Mouse (Mus musculus) left cerebral cortex, adult 9 months (tissue): Measurements from ENCODE around the gene Sh2b3.

Source experiments
- DNase-seq, 2 experiments: peaks; one replicate each; pipeline ENCODE4 v3.0.0; 2022; ENCODE audit warnings: low spot score in 2 of 2

Sh2b3 gene

DNA sequence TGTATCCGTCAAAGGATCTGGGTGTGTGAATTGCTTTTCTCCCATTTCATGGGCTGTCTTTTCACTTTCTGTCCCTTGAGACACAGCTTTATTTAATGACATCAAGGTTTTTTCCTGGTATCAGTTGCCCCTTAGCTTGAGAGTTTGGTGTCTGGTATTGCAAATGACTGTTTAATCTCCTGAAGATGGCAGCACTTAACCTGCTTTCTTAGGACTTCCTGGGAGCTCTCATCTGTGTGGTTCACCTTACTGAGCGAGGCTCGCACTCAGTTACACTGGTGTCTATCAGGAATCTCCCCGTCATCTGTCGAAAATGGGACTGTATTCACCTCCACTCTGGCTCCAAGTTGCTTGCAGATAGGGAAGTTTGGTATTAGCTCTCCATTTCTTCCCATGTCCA, 46.4 kb downstream of the Sh2b3 start:
- DNase-seq, result no peak

DNA sequence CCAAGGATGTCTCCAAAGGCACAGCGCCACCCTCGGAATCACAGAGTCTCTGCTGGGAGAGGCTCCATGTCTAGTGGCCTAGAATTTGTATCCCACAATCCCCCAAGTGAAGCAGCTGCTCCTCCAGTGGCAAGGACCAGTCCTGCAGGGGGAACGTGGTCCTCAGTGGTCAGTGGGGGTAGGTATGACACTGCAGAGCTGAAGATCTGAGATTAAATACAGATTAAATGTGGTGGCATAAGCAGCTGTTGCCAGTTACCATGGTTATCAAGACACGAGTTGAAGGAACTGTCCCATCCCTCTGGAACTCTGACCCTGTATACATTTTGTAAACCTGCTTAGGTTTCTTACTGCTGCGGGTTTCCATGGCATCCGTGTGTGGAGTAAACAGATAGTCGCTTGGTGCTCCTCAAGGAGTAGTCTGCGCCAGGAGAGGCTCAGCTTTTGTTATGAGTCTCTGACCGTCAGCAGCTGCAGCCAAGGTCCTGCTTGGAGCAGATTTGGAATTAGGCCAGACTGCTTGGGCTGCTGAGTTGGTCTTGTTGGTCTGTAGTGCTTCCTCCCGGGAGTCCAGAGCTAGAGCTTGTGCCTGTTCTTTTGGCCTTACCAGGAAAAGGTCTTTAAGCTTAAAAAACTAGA, 53.5 kb downstream of the Sh2b3 start:
- no peak for DNase-seq

DNA sequence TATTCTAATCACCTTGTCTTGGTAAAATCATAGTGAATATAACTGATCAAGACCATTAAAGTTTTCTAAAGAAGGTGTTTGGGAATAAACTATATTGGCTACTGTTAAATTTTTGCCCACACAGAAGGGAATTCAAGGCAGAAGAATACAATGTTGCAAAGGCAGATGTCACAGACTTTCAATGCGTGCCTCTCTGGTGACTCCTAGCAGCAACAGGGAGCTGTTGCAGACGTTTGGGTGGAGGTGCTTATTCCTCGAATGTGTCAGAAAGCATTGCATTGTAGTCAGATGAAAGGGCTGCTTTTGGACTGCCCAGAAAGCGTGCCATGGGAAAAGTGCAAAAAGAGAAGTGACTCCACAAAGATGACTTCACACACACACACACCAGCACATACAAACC, 55.0 kb downstream of the Sh2b3 start:
- peak in 1 of 2 experiments; percentile 24 for DNase-seq

DNA sequence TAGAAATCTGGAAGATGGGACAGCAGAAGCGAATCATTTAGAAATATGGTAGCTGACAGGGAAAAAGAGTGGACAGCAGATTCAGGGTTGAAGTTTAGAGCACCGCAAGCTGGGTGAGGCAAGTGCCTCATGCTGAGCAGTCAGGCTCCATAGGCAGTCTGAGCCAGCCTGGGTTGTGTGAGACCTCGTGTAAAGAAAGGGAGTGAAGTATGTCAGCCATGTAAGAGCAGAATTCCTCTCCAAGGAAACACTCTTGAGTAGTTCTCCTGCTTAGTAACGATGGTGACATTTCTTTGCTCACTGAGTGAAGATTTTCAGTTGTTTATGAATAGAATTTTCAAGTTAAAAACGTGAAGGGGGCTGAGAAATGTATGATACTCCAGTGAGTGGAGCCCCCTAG, 57.3 kb downstream of the Sh2b3 start:
- no peak for DNase-seq

- DNase-seq, result peak; percentile 47 to 72
These were observed 58.8 kb downstream of the Sh2b3 start for GRCm38 (mm10) chr5:121778485-121779119.

DNA sequence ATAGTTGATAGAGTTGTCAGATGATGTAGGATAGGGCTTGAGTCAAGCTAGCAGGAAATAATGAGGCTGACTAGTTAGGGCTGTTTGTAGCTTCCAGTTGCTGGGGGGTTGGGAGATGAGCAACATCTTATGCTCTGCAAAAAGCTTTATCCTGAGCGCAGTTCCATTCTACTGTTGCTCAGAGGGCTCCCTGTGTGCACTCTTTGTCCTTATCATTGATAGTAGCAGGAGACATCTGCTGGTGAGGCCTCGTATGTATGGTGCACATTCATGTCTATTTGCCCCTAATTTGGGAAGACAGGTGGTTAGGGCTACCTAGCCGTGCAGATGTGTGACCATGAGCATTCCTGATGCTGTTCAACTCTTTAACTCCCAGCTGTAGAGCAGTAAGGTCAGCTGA, 65.8 kb downstream of the Sh2b3 start:
- no peak for DNase-seq

GRCm38 (mm10) chr5:121769827-121770226, 67.6 kb downstream of the Sh2b3 start:
- no peak for DNase-seq

GRCm38 (mm10) chr5:121767564-121767963, 69.9 kb downstream of the Sh2b3 start:
- DNase-seq, result no peak

GRCm38 (mm10) chr5:121766038-121766773, 71.2 kb downstream of the Sh2b3 start:
- no peak for DNase-seq
